Mouse (Mus musculus): ENCODE measurements around the gene Uvrag. TPM values are rescaled to one million over a fixed set of nuclear protein-coding genes. Genes with fewer than 3 reads are reported as not detected.
"Not testable (repeated sequence)": the region's sequence is repeated elsewhere in the genome, so short reads cannot be mapped to it uniquely, and the experiment has no call there.

The Uvrag gene
- polyA plus RNA-seq, 1 experiment from 2014 or later = 18.2 TPM

- Histone ChIP-seq H3K4me3 (ENCODE audit: low read depth, low read length) (peak overlapping the region; percentile 15; the same call in 1 of the 2 replicates), H3K9me3 (ENCODE audit: control insufficient read depth, low read length) (no peaks in the 10 kb centered on the region), H3K36me3 (ENCODE audit: control insufficient read depth, insufficient read depth, low read length) (no peaks in the 10 kb centered on the region), H3K4me2 (ENCODE audit: low read depth, low read length) (peak overlapping the region; percentile 41), H3K27me3 (replicated peaks; ENCODE audit: control insufficient read depth, insufficient read depth, low read length) (no peaks in the 10 kb centered on the region), H3K9ac (ENCODE audit: low read depth, low read length) (peak overlapping the region; percentile 30; the same call in 1 of the 2 replicates), H3K4me1 (ENCODE audit: control insufficient read depth, insufficient read depth, low read length) (peaks cover 13% of the 10 kb centered on the region), H3K27ac (replicated peaks; ENCODE audit: low read depth, low read length) (no peak overlapping the region)
- no peak for DNase-seq (ENCODE audit: low spot score)
- 11% methylated on average over 16 of the region's 16 CpGs for WGBS
- ATAC-seq (ENCODE audit: low read depth) = 0 out of 2 replicates have a peak, but pooled peaks have one; percentile 34
Measured at GRCm38 (mm10) chr7:98968082-98968674, 172.8 kb downstream of the Uvrag start.

- DNase-seq (ENCODE audit: low spot score) (no peak), ATAC-seq (ENCODE audit: low read depth) (peak; percentile 47; the same call in 1 of the 2 replicates)
- H3K4me2 ChIP-seq (ENCODE audit: low read depth, low read length) = peak overlapping the region; percentile 41
- no peaks in the 10 kb centered on the region for H3K27me3 ChIP-seq (replicated peaks; ENCODE audit: control insufficient read depth, insufficient read depth, low read length)
- H3K27ac ChIP-seq (replicated peaks; ENCODE audit: low read depth, low read length) = no peak overlapping the region
- WGBS = 35% methylated on average over 7 of the region's 7 CpGs
- no peak overlapping the region for H3K4me3 ChIP-seq (ENCODE audit: low read depth, low read length)
- no peaks in the 10 kb centered on the region for H3K36me3 ChIP-seq (ENCODE audit: control insufficient read depth, insufficient read depth, low read length)
- peak overlapping the region; percentile 30; the same call in 1 of the 2 replicates for H3K9ac ChIP-seq (ENCODE audit: low read depth, low read length)
- no peaks in the 10 kb centered on the region for H3K9me3 ChIP-seq (ENCODE audit: control insufficient read depth, low read length)
- H3K4me1 ChIP-seq (ENCODE audit: control insufficient read depth, insufficient read depth, low read length) = peaks cover 14% of the 10 kb centered on the region
Measured at GRCm38 (mm10) chr7:98967672-98968071, 173.3 kb downstream of the Uvrag start.

GRCm38 (mm10) chr7:98963581-98963980 is 177.4 kb downstream of the Uvrag start:
- not testable (repeated sequence) for H3K36me3 ChIP-seq (ENCODE audit: control insufficient read depth, insufficient read depth, low read length); H3K27me3 ChIP-seq (replicated peaks; ENCODE audit: control insufficient read depth, insufficient read depth, low read length); ATAC-seq (ENCODE audit: low read depth); H3K4me3 ChIP-seq (ENCODE audit: low read depth, low read length); H3K4me2 ChIP-seq (ENCODE audit: low read depth, low read length); DNase-seq (ENCODE audit: low spot score); H3K27ac ChIP-seq (replicated peaks; ENCODE audit: low read depth, low read length); H3K9me3 ChIP-seq (ENCODE audit: control insufficient read depth, low read length); H3K9ac ChIP-seq (ENCODE audit: low read depth, low read length)
- WGBS = 85% methylated on average over 13 of the region's 13 CpGs
- H3K4me1 ChIP-seq (ENCODE audit: control insufficient read depth, insufficient read depth, low read length) = peaks cover 23% of the 10 kb centered on the region

GRCm38 (mm10) chr7:98962547-98963311 is 178.2 kb downstream of the Uvrag start:
- Histone ChIP-seq H3K27me3 (replicated peaks; ENCODE audit: control insufficient read depth, insufficient read depth, low read length) (no peaks in the 10 kb centered on the region), H3K4me2 (ENCODE audit: low read depth, low read length) (no peak overlapping the region), H3K4me3 (ENCODE audit: low read depth, low read length) (no peak overlapping the region), H3K27ac (replicated peaks; ENCODE audit: low read depth, low read length) (no peak overlapping the region), H3K36me3 (ENCODE audit: control insufficient read depth, insufficient read depth, low read length) (no peaks in the 10 kb centered on the region), H3K9ac (ENCODE audit: low read depth, low read length) (no peak overlapping the region), H3K4me1 (ENCODE audit: control insufficient read depth, insufficient read depth, low read length) (peaks cover 23% of the 10 kb centered on the region), H3K9me3 (ENCODE audit: control insufficient read depth, low read length) (no peaks in the 10 kb centered on the region)
- WGBS = 41% methylated on average over 9 of the region's 13 CpGs
- DNase-seq (ENCODE audit: low spot score) (peak; percentile 77), ATAC-seq (ENCODE audit: low read depth) (peak; percentile 56)

GRCm38 (mm10) chr7:98962074-98962473 is 178.9 kb downstream of the Uvrag start:
- DNase-seq (ENCODE audit: low spot score) (no peak), ATAC-seq (ENCODE audit: low read depth) (no peak)
- no peak overlapping the region for H3K4me3 ChIP-seq (ENCODE audit: low read depth, low read length)
- no peaks in the 10 kb centered on the region for H3K36me3 ChIP-seq (ENCODE audit: control insufficient read depth, insufficient read depth, low read length)
- H3K4me1 ChIP-seq (ENCODE audit: control insufficient read depth, insufficient read depth, low read length) = peaks cover 25% of the 10 kb centered on the region
- no peak overlapping the region for H3K9ac ChIP-seq (ENCODE audit: low read depth, low read length)
- no peak overlapping the region for H3K4me2 ChIP-seq (ENCODE audit: low read depth, low read length)
- 84% methylated on average over 11 of the region's 11 CpGs for WGBS
- H3K27ac ChIP-seq (replicated peaks; ENCODE audit: low read depth, low read length) = no peak overlapping the region
- H3K9me3 ChIP-seq (ENCODE audit: control insufficient read depth, low read length) = no peaks in the 10 kb centered on the region
- H3K27me3 ChIP-seq (replicated peaks; ENCODE audit: control insufficient read depth, insufficient read depth, low read length) = no peaks in the 10 kb centered on the region

- no peak overlapping the region for H3K27ac ChIP-seq (replicated peaks; ENCODE audit: low read depth, low read length)
- DNase-seq (ENCODE audit: low spot score) (no peak), ATAC-seq (ENCODE audit: low read depth) (no peak)
- H3K4me1 ChIP-seq (ENCODE audit: control insufficient read depth, insufficient read depth, low read length) = peaks cover 32% of the 10 kb centered on the region
- H3K9ac ChIP-seq (ENCODE audit: low read depth, low read length) = no peak overlapping the region
- 84% methylated on average over 8 of the region's 8 CpGs for WGBS
- no peaks in the 10 kb centered on the region for H3K9me3 ChIP-seq (ENCODE audit: control insufficient read depth, low read length)
- no peaks in the 10 kb centered on the region for H3K36me3 ChIP-seq (ENCODE audit: control insufficient read depth, insufficient read depth, low read length)
- no peak overlapping the region for H3K4me2 ChIP-seq (ENCODE audit: low read depth, low read length)
- no peaks in the 10 kb centered on the region for H3K27me3 ChIP-seq (replicated peaks; ENCODE audit: control insufficient read depth, insufficient read depth, low read length)
- H3K4me3 ChIP-seq (ENCODE audit: low read depth, low read length) = no peak overlapping the region
Measured at GRCm38 (mm10) chr7:98960274-98960673, 180.7 kb downstream of the Uvrag start.

GRCm38 (mm10) chr7:98959246-98959645 is 181.7 kb downstream of the Uvrag start:
- H3K4me3 ChIP-seq (ENCODE audit: low read depth, low read length) = no peak overlapping the region
- no peaks in the 10 kb centered on the region for H3K36me3 ChIP-seq (ENCODE audit: control insufficient read depth, insufficient read depth, low read length)
- H3K27me3 ChIP-seq (replicated peaks; ENCODE audit: control insufficient read depth, insufficient read depth, low read length) = no peaks in the 10 kb centered on the region
- no peak overlapping the region for H3K4me2 ChIP-seq (ENCODE audit: low read depth, low read length)
- no peak overlapping the region for H3K9ac ChIP-seq (ENCODE audit: low read depth, low read length)
- DNase-seq (ENCODE audit: low spot score) (no peak), ATAC-seq (ENCODE audit: low read depth) (no peak)
- WGBS = 85% methylated on average over 5 of the region's 5 CpGs
- H3K4me1 ChIP-seq (ENCODE audit: control insufficient read depth, insufficient read depth, low read length) = peaks cover 33% of the 10 kb centered on the region
- no peaks in the 10 kb centered on the region for H3K9me3 ChIP-seq (ENCODE audit: control insufficient read depth, low read length)
- no peak overlapping the region for H3K27ac ChIP-seq (replicated peaks; ENCODE audit: low read depth, low read length)

GRCm38 (mm10) chr7:98958172-98958571 is 182.8 kb downstream of the Uvrag start:
- Histone ChIP-seq H3K4me2 (ENCODE audit: low read depth, low read length) (no peak overlapping the region), H3K27me3 (replicated peaks; ENCODE audit: control insufficient read depth, insufficient read depth, low read length) (no peaks in the 10 kb centered on the region), H3K4me1 (ENCODE audit: control insufficient read depth, insufficient read depth, low read length) (peaks cover 33% of the 10 kb centered on the region), H3K36me3 (ENCODE audit: control insufficient read depth, insufficient read depth, low read length) (no peaks in the 10 kb centered on the region), H3K9me3 (ENCODE audit: control insufficient read depth, low read length) (no peaks in the 10 kb centered on the region), H3K4me3 (ENCODE audit: low read depth, low read length) (no peak overlapping the region), H3K27ac (replicated peaks; ENCODE audit: low read depth, low read length) (peak overlapping the region; percentile 46), H3K9ac (ENCODE audit: low read depth, low read length) (no peak overlapping the region)
- DNase-seq (ENCODE audit: low spot score) (peak; percentile 62), ATAC-seq (ENCODE audit: low read depth) (no peak)
- WGBS = 7% methylated on average over 9 of the region's 11 CpGs
